Mouse (Mus musculus) lung, postnatal 36 days (tissue): Measurements from ENCODE around the gene Ddr1.

ENCODE experiments used
- DNase-seq: peaks from one replicate; pipeline ENCODE4 v3.0.0; 2022; ENCODE audit warnings: mixed read lengths

The Ddr1 gene

GRCm38 (mm10) chr17:35691811-35692210 lies 12.6 kb downstream of the Ddr1 start:
- no peak for DNase-seq

GRCm38 (mm10) chr17:35689936-35690645 lies 14.3 kb downstream of the Ddr1 start:
- DNase-seq: no peak

- DNase-seq: no peak
Measured at GRCm38 (mm10) chr17:35688347-35689175, 15.9 kb downstream of the Ddr1 start.

- no peak for DNase-seq
Measured at GRCm38 (mm10) chr17:35685061-35685460, 19.4 kb downstream of the Ddr1 start.

GRCm38 (mm10) chr17:35681986-35682385 lies 22.4 kb downstream of the Ddr1 start:
- DNase-seq: no peak

GRCm38 (mm10) chr17:35680591-35680990 lies 23.8 kb downstream of the Ddr1 start:
- DNase-seq: no peak

GRCm38 (mm10) chr17:35673416-35674035 lies 30.9 kb downstream of the Ddr1 start, which contains the start of gene Gtf2h4:
TSS of gene Gtf2h4 (minus strand) at chr17:35673739.
- peak; percentile 99 for DNase-seq

- DNase-seq: no peak
Measured at GRCm38 (mm10) chr17:35672527-35672926, 31.9 kb downstream of the Ddr1 start.

GRCm38 (mm10) chr17:35671846-35672245 lies 32.6 kb downstream of the Ddr1 start:
- no peak for DNase-seq

- DNase-seq: no peak
Measured at GRCm38 (mm10) chr17:35669731-35670130, 34.7 kb downstream of the Ddr1 start.

GRCm38 (mm10) chr17:35667334-35668065 lies 36.9 kb downstream of the Ddr1 start, which contains the start of gene Vars2:
TSS of gene Vars2 (minus strand) at chr17:35667592.
- peak; percentile 98 for DNase-seq

GRCm38 (mm10) chr17:35666851-35667256 lies 37.6 kb downstream of the Ddr1 start:
- no peak for DNase-seq

GRCm38 (mm10) chr17:35665957-35666515 lies 38.4 kb downstream of the Ddr1 start:
- DNase-seq: peak; percentile 75

GRCm38 (mm10) chr17:35653086-35653485 lies 51.3 kb downstream of the Ddr1 start:
- DNase-seq: no peak

- peak; percentile 92 for DNase-seq
Measured at GRCm38 (mm10) chr17:35649429-35649828, 55.0 kb downstream of the Ddr1 start.

GRCm38 (mm10) chr17:35643609-35644236 lies 60.7 kb downstream of the Ddr1 start, which contains the start of gene Mucl3:
TSS of gene Mucl3 (minus strand) at chr17:35643695.
- peak; percentile 64 for DNase-seq

GRCm38 (mm10) chr17:35639352-35639751 lies 65.1 kb downstream of the Ddr1 start:
- DNase-seq: no peak

- peak; percentile 93 for DNase-seq
Measured at GRCm38 (mm10) chr17:35638475-35639190, 65.8 kb downstream of the Ddr1 start.

- DNase-seq: peak; percentile 88
Measured at GRCm38 (mm10) chr17:35636363-35636762, 68.1 kb downstream of the Ddr1 start.

- peak; percentile 87 for DNase-seq
Measured at GRCm38 (mm10) chr17:35635699-35636111, 68.7 kb downstream of the Ddr1 start.

GRCm38 (mm10) chr17:35635202-35635601 lies 69.2 kb downstream of the Ddr1 start:
- DNase-seq: no peak
